Mouse (Mus musculus) myocyte (in vitro differentiated cells): Measurements from ENCODE around the gene Mgat5b. TPM values are rescaled to one million over a fixed set of nuclear protein-coding genes. Genes with fewer than 3 reads are reported as not detected.

Source experiments
- H3K27me3 ChIP-seq: one replicate; pipeline ENCODE4 v1.6.1; 2011; ENCODE audit not compliant: control insufficient read depth, insufficient read depth, insufficient read length
- H3K36me3 ChIP-seq: one replicate; pipeline ENCODE4 v1.6.1; 2011; ENCODE audit not compliant: control insufficient read depth, insufficient read depth
- H3K4me2 ChIP-seq: one replicate; pipeline ENCODE4 v1.6.1; 2011; ENCODE audit warnings: low read depth, control low read depth
- H3K4me3 ChIP-seq: one replicate; pipeline ENCODE4 v1.5.1; 2011; ENCODE audit warnings: mild to moderate bottlenecking, control low read depth, moderate library complexity
- H3K79me2 ChIP-seq: one replicate; pipeline ENCODE4 v1.6.1; 2011; ENCODE audit not compliant: control insufficient read depth, insufficient read depth
- H3ac ChIP-seq: one replicate; pipeline ENCODE4 v1.6.1; 2011; ENCODE audit not compliant: control insufficient read depth, insufficient read length
- CEBPB ChIP-seq: IDR thresholded peaks from 2 replicates; pipeline ENCODE4 v1.6.1; 2011; ENCODE audit warnings: mild to moderate bottlenecking, moderate library complexity; ENCODE audit not compliant: poor library complexity, insufficient read depth, severe bottlenecking
- E2F4 ChIP-seq: IDR thresholded peaks from one replicate; pipeline ENCODE4 v1.6.1; 2011; ENCODE audit warnings: mild to moderate bottlenecking, control low read depth, moderate library complexity; ENCODE audit not compliant: insufficient read depth
- MAX ChIP-seq: IDR thresholded peaks from one replicate; pipeline ENCODE4 v1.6.1; 2011; ENCODE audit warnings: low read depth, mild to moderate bottlenecking, control low read depth
- MYOD1 ChIP-seq, 3 experiments: IDR thresholded peaks; one replicate each; pipeline ENCODE4 v1.6.1; 2011; ENCODE audit warnings: control low read depth in 2 of 3, low read depth in 2 of 3, mild to moderate bottlenecking in 2 of 3, moderate library complexity in 1 of 3; ENCODE audit not compliant: insufficient read length in 2 of 3, control insufficient read depth in 1 of 3
- MYOG ChIP-seq, 3 experiments: IDR thresholded peaks; one replicate each; pipeline ENCODE4 v1.6.1; 2011; ENCODE audit warnings: control low read depth in 2 of 3, low read depth in 2 of 3, mild to moderate bottlenecking in 2 of 3; ENCODE audit not compliant: insufficient read length in 2 of 3, control insufficient read depth in 1 of 3, insufficient read depth in 1 of 3
- POLR2A ChIP-seq: IDR thresholded peaks from one replicate; pipeline ENCODE4 v1.6.1; 2011; ENCODE audit warnings: low read depth, mild to moderate bottlenecking, control low read depth, moderate library complexity; ENCODE audit not compliant: insufficient read length
- POLR2AphosphoS2 ChIP-seq: IDR thresholded peaks from one replicate; pipeline ENCODE4 v1.6.1; 2011; ENCODE audit warnings: low read depth, control low read depth; ENCODE audit not compliant: insufficient read length
- REST ChIP-seq: IDR thresholded peaks from one replicate; pipeline ENCODE4 v1.6.1; 2011; ENCODE audit warnings: mild to moderate bottlenecking, control low read depth, moderate library complexity; ENCODE audit not compliant: insufficient read depth, insufficient read length
- SRF ChIP-seq: IDR thresholded peaks from one replicate; pipeline ENCODE4 v1.6.1; 2011; ENCODE audit warnings: low read depth; ENCODE audit not compliant: control insufficient read depth, insufficient read length
- TCF12 ChIP-seq: IDR thresholded peaks from one replicate; pipeline ENCODE4 v1.6.1; 2011; ENCODE audit warnings: mild to moderate bottlenecking, control low read depth; ENCODE audit not compliant: poor library complexity, insufficient read depth, severe bottlenecking
- TCF3 ChIP-seq: IDR thresholded peaks from one replicate; pipeline ENCODE4 v1.6.1; 2011; ENCODE audit warnings: low read depth, control low read depth; ENCODE audit not compliant: insufficient read length
- USF1 ChIP-seq: IDR thresholded peaks from one replicate; pipeline ENCODE4 v1.6.1; 2011; ENCODE audit warnings: low read depth, mild to moderate bottlenecking, control low read depth, moderate library complexity
- polyA plus RNA-seq: library from polyadenylated mRNA; unstranded; fragments of >200 nt; fragmentation: generic; extraction: Trizol; gene quantifications from one replicate; pipeline ENCODE4 v1.2.1, GENCODE M21; 2012; ENCODE audit warnings: missing spikeins

The Mgat5b gene
- polyA plus RNA-seq = not detected

DNA sequence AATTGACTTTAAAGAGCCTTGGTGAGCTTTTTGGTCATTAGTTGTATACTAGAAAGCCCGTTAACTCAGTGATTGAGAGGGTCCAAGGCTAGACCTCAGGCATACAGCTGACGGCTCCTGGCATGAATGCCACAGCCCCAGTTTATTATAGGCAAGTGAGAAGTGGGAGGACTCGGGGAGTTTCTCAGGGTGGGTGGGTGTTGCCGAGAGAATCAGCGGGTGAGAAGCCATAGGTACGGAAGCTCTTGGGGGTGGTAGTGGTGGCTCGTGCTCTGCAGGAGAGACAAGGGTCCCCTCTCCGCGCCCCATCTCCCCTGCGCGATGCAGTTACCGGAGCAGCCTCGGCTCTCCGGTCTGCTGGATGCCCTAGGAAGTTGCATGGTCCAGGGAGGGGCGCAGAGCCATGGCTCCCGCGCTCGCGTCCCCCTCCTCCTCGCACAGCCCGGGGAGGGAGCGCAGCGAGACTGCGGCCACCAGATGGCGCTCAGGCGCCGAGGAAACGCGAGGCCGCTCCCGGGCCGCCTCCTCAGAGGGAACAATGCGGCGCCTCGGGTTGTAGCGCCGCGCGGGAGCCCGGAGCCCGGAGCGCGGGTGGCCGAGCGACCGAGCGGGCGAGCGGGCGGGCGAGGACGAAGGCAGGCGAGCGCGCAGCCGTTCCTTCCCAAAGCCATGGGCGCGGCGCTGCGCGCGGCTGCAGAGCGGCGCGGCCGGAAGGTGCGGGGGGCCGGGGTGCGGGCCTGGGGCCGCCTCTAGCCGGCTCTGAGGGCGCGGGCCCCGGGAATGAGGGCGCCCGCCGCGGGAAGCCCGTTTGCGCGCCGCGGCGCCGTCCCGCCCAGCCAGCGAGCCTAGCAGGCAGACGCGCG lies at the start of gene Mgat5b:
Mgat5b (plus strand) TSS at position 541 of the 863 bp plus-strand sequence.
- H3ac ChIP-seq = no peak within 1 kb of the TSS
- H3K79me2 ChIP-seq = no peaks in the 10 kb centered on the region
- peaks cover 76% of the 10 kb centered on the region for H3K27me3 ChIP-seq
- H3K4me2 ChIP-seq = no peak within 1 kb of the TSS
- no peak within 1 kb of the TSS for H3K4me3 ChIP-seq
- no peak for TF ChIP-seq POLR2AphosphoS2
- TF ChIP-seq CEBPB = no peak
- no peak for TF ChIP-seq MYOG (IDR thresholded peaks at IDR 0.05; ENCODE audit: control insufficient read depth in 1 of 3, insufficient read depth in 1 of 3, insufficient read length in 2 of 3, low read depth in 2 of 3)
- no peak for TF ChIP-seq TCF3
- no peak for TF ChIP-seq TCF12
- no peak for TF ChIP-seq E2F4
- no peak for TF ChIP-seq MAX
- no peak for TF ChIP-seq USF1
- TF ChIP-seq SRF = no peak
- no peak for TF ChIP-seq REST
- no peak for TF ChIP-seq MYOD1 (IDR thresholded peaks at IDR 0.05; ENCODE audit: control insufficient read depth in 1 of 3, insufficient read length in 2 of 3, low read depth in 2 of 3)
- no peak for TF ChIP-seq POLR2A
- H3K36me3 ChIP-seq = no peaks in the 10 kb centered on the region

DNA sequence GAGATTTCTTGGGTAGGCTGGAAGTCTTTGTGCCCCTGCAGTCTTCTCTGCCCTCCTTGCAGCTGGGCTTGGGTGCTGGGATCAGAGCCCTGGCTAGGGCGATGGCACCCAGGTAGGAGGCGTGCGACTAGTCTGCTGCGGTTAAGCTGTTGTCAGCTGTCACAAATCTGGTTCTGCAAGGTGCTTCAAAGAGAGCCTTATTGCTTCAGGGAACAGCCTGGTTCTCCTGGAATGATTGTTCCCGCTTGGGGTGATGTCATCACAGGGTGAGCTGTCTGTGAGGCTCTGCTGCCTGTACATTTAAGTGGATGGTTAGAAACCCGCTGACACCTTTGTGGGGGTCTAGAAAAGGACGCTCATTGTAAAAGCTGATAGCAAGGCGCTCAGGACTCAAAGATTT lies 49.4 kb upstream of the Mgat5b start:
- H3K4me3 ChIP-seq = no peak overlapping the region
- no peak for TF ChIP-seq REST
- TF ChIP-seq POLR2AphosphoS2 = no peak
- no peak for TF ChIP-seq USF1
- TF ChIP-seq TCF3 = no peak
- TF ChIP-seq E2F4 = no peak
- TF ChIP-seq SRF = no peak
- no peak for TF ChIP-seq CEBPB
- no peak for TF ChIP-seq MAX
- no peak for TF ChIP-seq TCF12
- TF ChIP-seq MYOD1 (IDR thresholded peaks at IDR 0.05; ENCODE audit: control insufficient read depth in 1 of 3, insufficient read length in 2 of 3, low read depth in 2 of 3) = no peak
- H3ac ChIP-seq = no peak overlapping the region
- no peaks in the 10 kb centered on the region for H3K27me3 ChIP-seq
- H3K36me3 ChIP-seq = peaks cover 13% of the 10 kb centered on the region
- H3K4me2 ChIP-seq = no peak overlapping the region
- H3K79me2 ChIP-seq = no peaks in the 10 kb centered on the region

DNA sequence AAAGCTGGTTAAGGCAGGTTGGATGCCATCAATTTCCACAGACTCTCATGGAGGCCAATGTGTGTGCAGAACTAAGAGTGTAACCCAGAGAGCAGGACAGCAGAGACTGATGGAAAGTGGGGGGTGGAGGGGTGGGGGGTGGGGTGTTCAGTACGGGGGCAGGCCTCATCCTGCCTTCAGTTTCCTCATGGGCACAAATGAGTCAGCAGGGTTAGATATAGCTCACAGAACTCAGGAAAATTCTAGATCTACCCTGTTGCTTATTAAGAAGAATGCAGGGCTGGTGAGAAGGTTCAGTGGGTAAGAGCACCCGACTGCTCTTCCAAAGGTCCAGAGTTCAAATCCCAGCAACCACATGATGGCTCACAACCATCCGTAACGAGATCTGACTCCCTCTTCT lies 49.0 kb upstream of the Mgat5b start:
- Histone ChIP-seq H3K4me2 (no peak overlapping the region), H3ac (no peak overlapping the region), H3K79me2 (no peaks in the 10 kb centered on the region), H3K4me3 (no peak overlapping the region), H3K36me3 (peaks cover 13% of the 10 kb centered on the region), H3K27me3 (no peaks in the 10 kb centered on the region)
- TF ChIP-seq REST (no peak), POLR2AphosphoS2 (no peak), POLR2A (no peak), MYOG (IDR thresholded peaks at IDR 0.05; ENCODE audit: control insufficient read depth in 1 of 3, insufficient read depth in 1 of 3, insufficient read length in 2 of 3, low read depth in 2 of 3) (no peak), MAX (no peak), TCF12 (no peak), CEBPB (no peak), TCF3 (no peak)

DNA sequence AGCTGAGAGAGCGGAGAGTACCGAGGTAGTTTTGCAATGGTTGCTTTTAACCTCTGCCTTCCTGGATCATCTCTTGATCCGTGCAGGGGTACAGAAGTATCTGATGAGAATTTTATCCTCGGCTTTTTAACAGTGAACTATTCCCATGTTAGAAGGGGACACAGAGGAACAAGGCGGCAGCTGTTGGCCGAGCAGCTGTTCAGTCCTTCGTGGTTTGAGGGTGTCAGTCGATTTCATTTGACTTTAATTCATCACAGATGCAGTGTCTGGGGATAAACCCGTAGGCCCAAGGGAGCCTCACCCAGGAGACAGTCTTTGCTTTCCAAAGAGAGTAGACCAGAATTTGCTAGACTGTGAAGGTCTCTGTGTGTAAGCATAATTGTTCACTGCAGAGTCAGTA lies 47.1 kb upstream of the Mgat5b start:
- H3K79me2 ChIP-seq = no peaks in the 10 kb centered on the region
- peak overlapping the region; percentile 5 for H3K4me2 ChIP-seq
- no peak overlapping the region for H3K4me3 ChIP-seq
- peaks cover 13% of the 10 kb centered on the region for H3K36me3 ChIP-seq
- H3ac ChIP-seq = no peak overlapping the region
- no peak for TF ChIP-seq POLR2A
- TF ChIP-seq MYOD1 (IDR thresholded peaks at IDR 0.05; ENCODE audit: control insufficient read depth in 1 of 3, insufficient read length in 2 of 3, low read depth in 2 of 3) = peak; percentile 26 to 89 (median 87)
- TF ChIP-seq POLR2AphosphoS2 = no peak
- TF ChIP-seq MYOG (IDR thresholded peaks at IDR 0.05; ENCODE audit: control insufficient read depth in 1 of 3, insufficient read depth in 1 of 3, insufficient read length in 2 of 3, low read depth in 2 of 3) = peak; percentile 77 to 87 (median 79)
- no peak for TF ChIP-seq SRF
- no peak for TF ChIP-seq USF1
- no peak for TF ChIP-seq REST
- no peak for TF ChIP-seq CEBPB
- peak; percentile 74 for TF ChIP-seq TCF3
- no peak for TF ChIP-seq MAX
- peak; percentile 71 for TF ChIP-seq TCF12
- TF ChIP-seq E2F4 = no peak
- H3K27me3 ChIP-seq = no peaks in the 10 kb centered on the region
